Mouse (Mus musculus) forebrain, embryonic 10.5 days (tissue): ENCODE results near the gene Bud13. TPM values are rescaled to one million over a fixed set of nuclear protein-coding genes. Genes with fewer than 3 reads are reported as not detected.
"Not testable (repeated sequence)": the region's sequence is repeated elsewhere in the genome, so short reads cannot be mapped to it uniquely, and the experiment has no call there.

ENCODE experiments used
- DNase-seq: peaks from one replicate; pipeline ENCODE4 v3.0.0-alpha.2; 2017; ENCODE audit warnings: low spot score; ENCODE audit errors: extremely low spot score
- H3K27ac ChIP-seq: fragments of 300-500 bp; sonication (generic); 2 replicates; pipeline ENCODE4 v1.5.1; 2016; ENCODE audit warnings: mild to moderate bottlenecking
- H3K27me3 ChIP-seq: fragments of 300-500 bp; sonication (generic); 2 replicates; pipeline ENCODE4 v1.6.1; 2016; ENCODE audit warnings: mild to moderate bottlenecking; ENCODE audit not compliant: poor library complexity, severe bottlenecking
- H3K36me3 ChIP-seq: fragments of 300-500 bp; sonication (generic); replicated peaks from 2 replicates; pipeline ENCODE4 v1.6.1; 2016; ENCODE audit warnings: mild to moderate bottlenecking, moderate library complexity
- H3K4me1 ChIP-seq: fragments of 300-500 bp; sonication (generic); 2 replicates; pipeline ENCODE4 v1.6.1; 2016
- H3K4me3 ChIP-seq: fragments of 300-500 bp; sonication (generic); 2 replicates; pipeline ENCODE4 v1.5.1; 2016; ENCODE audit warnings: mild to moderate bottlenecking, moderate library complexity
- H3K9me3 ChIP-seq: fragments of 300-500 bp; sonication (generic); 2 replicates; pipeline ENCODE4 v1.6.1; 2016; ENCODE audit warnings: mild to moderate bottlenecking, moderate library complexity
- WGBS: fragments of 180-500 bp; shearing (Covaris S2); methylation state at CpG from one replicate; pipeline ENCODE4 v1.1.7; 2016; 5-methylcytosine and 5-hydroxymethylcytosine counted together
- polyA plus RNA-seq: library from polyadenylated mRNA; unstranded; fragments of >200 nt; fragmentation: Nextera tagmentation; extraction: Ambion mirVana; gene quantifications from 2 replicates; pipeline ENCODE4 v1.2.1, GENCODE M21; 2016

Gene Bud13
- polyA plus RNA-seq, 1 experiment from 2014 or later, result 32.3 TPM

GRCm38 (mm10) chr9:46329801-46330585 is 47.2 kb downstream of the Bud13 start:
- 10% methylated on average over 24 of the region's 24 CpGs for WGBS
- no peak for DNase-seq
- Histone ChIP-seq H3K4me1 (peaks cover 44% of the 10 kb centered on the region), H3K9me3 (no peaks in the 10 kb centered on the region), H3K27ac (peak overlapping the region; percentile 90), H3K36me3 (no peaks in the 10 kb centered on the region), H3K27me3 (peaks cover 57% of the 10 kb centered on the region), H3K4me3 (peak overlapping the region; percentile 45; the same call in 1 of the 2 replicates)

- Histone ChIP-seq H3K4me1 (peaks cover 40% of the 10 kb centered on the region), H3K27ac (peak overlapping the region; percentile 90; the same call in 1 of the 2 replicates), H3K36me3 (no peaks in the 10 kb centered on the region), H3K27me3 (peaks cover 58% of the 10 kb centered on the region), H3K4me3 (no peak overlapping the region), H3K9me3 (no peaks in the 10 kb centered on the region)
- WGBS, result 48% methylated on average over 6 of the region's 6 CpGs
- no peak for DNase-seq
These were observed 47.7 kb downstream of the Bud13 start for GRCm38 (mm10) chr9:46330586-46330895.

- no peak for DNase-seq
- H3K27ac ChIP-seq, result no peak overlapping the region
- H3K4me1 ChIP-seq, result peaks cover 40% of the 10 kb centered on the region
- no peak overlapping the region for H3K4me3 ChIP-seq
- H3K9me3 ChIP-seq, result no peaks in the 10 kb centered on the region
- WGBS, result 76% methylated on average over 1 of the region's 1 CpGs
- H3K27me3 ChIP-seq, result peaks cover 64% of the 10 kb centered on the region
- no peaks in the 10 kb centered on the region for H3K36me3 ChIP-seq
These were observed 48.5 kb downstream of the Bud13 start for GRCm38 (mm10) chr9:46331301-46331700.

- WGBS, result 35% methylated on average over 26 of the region's 26 CpGs
- DNase-seq, result no peak
- peak overlapping the region; percentile 48; the same call in 1 of the 2 replicates for H3K27ac ChIP-seq
- peak overlapping the region; percentile 10; the same call in 1 of the 2 replicates for H3K4me3 ChIP-seq
- H3K4me1 ChIP-seq, result peaks cover 49% of the 10 kb centered on the region
- no peaks in the 10 kb centered on the region for H3K36me3 ChIP-seq
- H3K9me3 ChIP-seq, result no peaks in the 10 kb centered on the region
- H3K27me3 ChIP-seq, result peaks cover 84% of the 10 kb centered on the region
These were observed 51.7 kb downstream of the Bud13 start for GRCm38 (mm10) chr9:46334471-46335025.

GRCm38 (mm10) chr9:46335461-46335995 is 52.7 kb downstream of the Bud13 start:
- peaks cover 76% of the 10 kb centered on the region for H3K27me3 ChIP-seq
- no peak overlapping the region for H3K27ac ChIP-seq
- no peak overlapping the region for H3K4me3 ChIP-seq
- H3K9me3 ChIP-seq, result no peaks in the 10 kb centered on the region
- WGBS, result 81% methylated on average over 10 of the region's 10 CpGs
- H3K36me3 ChIP-seq, result no peaks in the 10 kb centered on the region
- no peak for DNase-seq
- peaks cover 39% of the 10 kb centered on the region for H3K4me1 ChIP-seq

- H3K27ac ChIP-seq, H3K36me3 ChIP-seq, H3K4me3 ChIP-seq, H3K9me3 ChIP-seq, DNase-seq: not testable (repeated sequence)
- Histone ChIP-seq H3K27me3 (peaks cover 69% of the 10 kb centered on the region), H3K4me1 (peaks cover 37% of the 10 kb centered on the region)
- 70% methylated on average over 14 of the region's 14 CpGs for WGBS
These were observed 53.5 kb downstream of the Bud13 start for GRCm38 (mm10) chr9:46336294-46336693.

GRCm38 (mm10) chr9:46337331-46337730 is 54.5 kb downstream of the Bud13 start:
- 52% methylated on average over 7 of the region's 7 CpGs for WGBS
- peak overlapping the region; percentile 35 for H3K27ac ChIP-seq

GRCm38 (mm10) chr9:46337852-46338291 is 55.1 kb downstream of the Bud13 start:
- H3K4me3 ChIP-seq, result no peak overlapping the region
- peak overlapping the region; percentile 6 for H3K27ac ChIP-seq
- 4% methylated on average over 3 of the region's 3 CpGs for WGBS

More at GRCm38 (mm10) chr9:46337331-46337730, 54.5 kb downstream of the Bud13 start:
- H3K36me3 ChIP-seq, result no peaks in the 10 kb centered on the region
- H3K9me3 ChIP-seq, result no peaks in the 10 kb centered on the region
- no peak overlapping the region for H3K4me3 ChIP-seq
- H3K27me3 ChIP-seq, result peaks cover 63% of the 10 kb centered on the region
- DNase-seq, result no peak
- peaks cover 37% of the 10 kb centered on the region for H3K4me1 ChIP-seq

GRCm38 (mm10) chr9:46338384-46338783 is 55.6 kb downstream of the Bud13 start:
- H3K4me3 ChIP-seq, result no peak overlapping the region
- 30% methylated on average over 4 of the region's 4 CpGs for WGBS
- H3K36me3 ChIP-seq, result no peaks in the 10 kb centered on the region
- H3K4me1 ChIP-seq, result peaks cover 37% of the 10 kb centered on the region
- peak overlapping the region; percentile 52 for H3K27ac ChIP-seq
- DNase-seq, result no peak
- H3K9me3 ChIP-seq, result no peaks in the 10 kb centered on the region
- H3K27me3 ChIP-seq, result peaks cover 52% of the 10 kb centered on the region

More at GRCm38 (mm10) chr9:46337852-46338291, 55.1 kb downstream of the Bud13 start:
- Histone ChIP-seq H3K27me3 (peaks cover 57% of the 10 kb centered on the region), H3K4me1 (peaks cover 37% of the 10 kb centered on the region), H3K36me3 (no peaks in the 10 kb centered on the region), H3K9me3 (no peaks in the 10 kb centered on the region)
- peak; percentile 61 for DNase-seq

GRCm38 (mm10) chr9:46339051-46339652 is 56.3 kb downstream of the Bud13 start:
- Histone ChIP-seq H3K4me1 (peaks cover 37% of the 10 kb centered on the region), H3K36me3 (no peaks in the 10 kb centered on the region), H3K9me3 (no peaks in the 10 kb centered on the region), H3K27me3 (peaks cover 45% of the 10 kb centered on the region), H3K4me3 (no peak overlapping the region), H3K27ac (peak overlapping the region; percentile 75)
- no peak for DNase-seq
- 88% methylated on average over 4 of the region's 4 CpGs for WGBS

- H3K4me3 ChIP-seq, result no peak overlapping the region
- no peaks in the 10 kb centered on the region for H3K9me3 ChIP-seq
- 86% methylated on average over 4 of the region's 4 CpGs for WGBS
- peak; percentile 9 for DNase-seq
- H3K4me1 ChIP-seq, result peaks cover 18% of the 10 kb centered on the region
- H3K27me3 ChIP-seq, result peaks cover 9% of the 10 kb centered on the region
- H3K36me3 ChIP-seq, result no peaks in the 10 kb centered on the region
- no peak overlapping the region for H3K27ac ChIP-seq
These were observed 63.3 kb downstream of the Bud13 start for GRCm38 (mm10) chr9:46345887-46346665.
